Mouse (Mus musculus) bone marrow macrophage, adult 2 months (primary cell): ENCODE measurements around the gene Usp20. TPM values are rescaled to one million over a fixed set of nuclear protein-coding genes. Genes with fewer than 3 reads are reported as not detected.

Experiments
- H3K27ac ChIP-seq: 2 replicates; pipeline ENCODE4 v1.5.1; 2012; ENCODE audit warnings: low read depth, low read length; ENCODE audit not compliant: insufficient read depth
- H3K4me1 ChIP-seq: 2 replicates; pipeline ENCODE4 v1.6.1; 2012; ENCODE audit warnings: low read length; ENCODE audit not compliant: control insufficient read depth, insufficient read depth
- H3K4me3 ChIP-seq: 2 replicates; pipeline ENCODE4 v1.5.1; 2012; ENCODE audit warnings: mild to moderate bottlenecking, low read length, moderate library complexity; ENCODE audit not compliant: insufficient read depth
- CTCF ChIP-seq: IDR thresholded peaks from 2 replicates; pipeline ENCODE4 v1.5.1; 2012; ENCODE audit warnings: low read depth, mild to moderate bottlenecking, low read length, moderate library complexity
- POLR2A ChIP-seq: IDR thresholded peaks from 2 replicates; pipeline ENCODE4 v1.6.1; 2012; ENCODE audit warnings: mild to moderate bottlenecking, low read depth, low read length, borderline replicate concordance
- polyA plus RNA-seq: library from polyadenylated mRNA; stranded (reverse); fragments of >200 nt; gene quantifications from 2 replicates; pipeline ENCODE4 v1.2.4, GENCODE M21; 2012; ENCODE audit not compliant: missing spikeins, insufficient read depth, insufficient read length

The Usp20 gene
- polyA plus RNA-seq, 1 experiment: 9.7 TPM

DNA sequence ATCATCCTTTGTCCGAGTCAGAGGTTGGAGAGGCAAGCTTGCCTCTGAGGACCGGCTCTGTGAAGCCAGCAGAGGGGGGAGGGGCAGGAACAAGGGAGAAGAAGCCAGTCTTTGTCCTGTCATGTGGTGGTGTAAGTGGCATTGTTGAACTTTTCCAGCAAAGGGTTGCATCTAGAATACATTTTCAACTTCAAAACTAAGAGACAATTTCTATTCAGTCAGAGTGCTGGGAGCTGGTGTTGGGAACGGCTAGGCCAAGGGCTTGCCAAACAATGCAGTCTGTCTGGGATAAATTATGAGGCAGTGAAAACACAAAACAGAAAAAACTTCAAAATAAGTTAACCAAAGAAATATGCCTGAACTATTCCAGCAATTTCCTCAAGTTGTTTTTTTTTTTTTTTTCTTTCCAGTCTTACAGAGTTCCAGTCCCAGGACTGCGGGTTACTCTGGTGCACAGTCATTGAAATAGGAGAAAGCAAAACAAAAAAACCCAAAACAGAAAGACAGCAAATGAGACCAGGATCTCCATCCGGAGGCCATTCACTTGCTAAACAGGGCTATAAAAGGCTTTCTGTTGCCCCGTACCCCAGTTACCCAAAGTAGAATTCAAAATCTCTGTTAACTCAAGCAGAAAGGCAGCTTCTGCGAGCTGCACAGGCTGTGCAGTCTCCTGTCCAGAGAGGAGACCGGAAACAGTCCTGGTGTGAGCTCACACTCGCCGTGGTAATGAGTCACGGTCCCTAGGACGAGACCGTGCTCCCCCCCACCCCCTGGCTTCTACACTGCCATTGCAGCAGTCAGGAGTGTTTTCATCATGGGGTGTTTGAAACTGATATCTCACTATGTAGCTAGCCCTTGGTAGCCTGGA, 86.4 kb downstream of the Usp20 start:
- TF ChIP-seq POLR2A: no peak
- TF ChIP-seq CTCF: no peak
- Histone ChIP-seq H3K4me3 (no peak overlapping the region), H3K4me1 (peaks cover 56% of the 10 kb centered on the region), H3K27ac (peak overlapping the region; percentile 97)

DNA sequence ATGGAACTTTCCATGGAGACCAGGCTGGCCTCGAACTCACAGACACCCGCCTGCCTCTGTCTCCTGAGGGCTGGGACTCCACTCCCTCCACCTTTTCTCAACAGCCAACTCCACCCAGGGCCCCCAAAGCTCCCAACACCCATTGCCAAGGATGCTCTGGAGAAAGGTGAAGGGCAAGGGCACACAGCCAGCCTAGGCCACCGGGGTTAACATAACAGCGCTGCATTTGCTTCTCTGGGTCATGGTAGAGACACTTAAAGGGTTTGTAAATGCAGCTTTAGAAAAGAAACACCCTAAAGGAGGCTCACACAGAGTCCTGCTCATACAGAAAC, 87.0 kb downstream of the Usp20 start:
- Histone ChIP-seq H3K4me1 (peaks cover 57% of the 10 kb centered on the region), H3K27ac (peak overlapping the region; percentile 97), H3K4me3 (no peak overlapping the region)
- TF ChIP-seq POLR2A (no peak), CTCF (no peak)

DNA sequence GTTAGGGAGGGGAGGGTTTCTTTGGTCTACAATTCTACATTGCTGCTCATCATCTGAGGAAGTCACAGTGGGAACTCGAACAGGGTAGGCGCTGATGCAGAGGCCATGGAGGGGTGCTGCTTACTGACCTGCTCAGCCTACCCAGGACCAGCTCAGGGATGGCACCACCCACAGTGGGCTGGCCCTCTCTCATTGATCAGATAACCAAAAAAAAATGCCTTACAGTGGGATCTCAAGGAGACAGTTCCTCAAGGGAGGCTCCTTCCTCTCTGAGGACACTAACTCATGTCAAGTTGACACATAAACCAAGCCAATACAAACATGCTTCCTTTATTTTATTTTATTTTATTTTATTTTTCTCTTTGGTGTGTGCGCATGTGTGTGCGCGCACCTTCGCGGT, 87.4 kb downstream of the Usp20 start:
- Histone ChIP-seq H3K27ac (peak overlapping the region; percentile 97), H3K4me3 (no peak overlapping the region), H3K4me1 (peaks cover 59% of the 10 kb centered on the region)
- TF ChIP-seq CTCF: no peak
- TF ChIP-seq POLR2A: no peak

Other genes starting within 250 kb of the Usp20 start
- gene 1700001O22Rik, start 178.6 kb upstream of the Usp20 start, polyA plus RNA-seq: not detected in 2 replicates
- 7.4 and 9.3 TPM in 2 replicates for gene Ntmt1, start 174.5 kb upstream of the Usp20 start, polyA plus RNA-seq
- gene Asb6, start 151.9 kb upstream of the Usp20 start, polyA plus RNA-seq: 19.2 and 19.6 TPM in 2 replicates
- gene Prrx2, start 147.3 kb upstream of the Usp20 start, polyA plus RNA-seq: 0.63 TPM in 1 of 2 replicates, not detected in the other
- gene Ptges, start 52.4 kb upstream of the Usp20 start, polyA plus RNA-seq: 0.80 and 2.7 TPM in 2 replicates
- gene Tor1b, start 29.3 kb upstream of the Usp20 start, polyA plus RNA-seq: 26.9 and 28.3 TPM in 2 replicates
- gene Tor1a, start 14.3 kb upstream of the Usp20 start, polyA plus RNA-seq: 45.2 and 53.7 TPM in 2 replicates
- 90.8 and 96.9 TPM in 2 replicates for gene BC005624, start 78 bp upstream of the Usp20 start, polyA plus RNA-seq
- 255 and 258 TPM in 2 replicates for gene Fnbp1, start 159.7 kb downstream of the Usp20 start, polyA plus RNA-seq
- 66.1 and 80.8 TPM in 2 replicates for gene Gpr107, start 170.0 kb downstream of the Usp20 start, polyA plus RNA-seq